Mouse (Mus musculus) B cell, adult (primary cell): Measurements from ENCODE around the gene Ythdf2. TPM values are rescaled to one million over a fixed set of nuclear protein-coding genes. Genes with fewer than 3 reads are reported as not detected.

ENCODE experiments used
- total RNA-seq: library from RNA; stranded (reverse); gene quantifications from 4 replicates; pipeline ENCODE4 v1.2.4, GENCODE M21; 2023; ENCODE audit not compliant: inconsistent age

Ythdf2 gene
- total RNA-seq: 79.5 to 88.0 TPM (median 83.0 TPM) in 4 replicates

GRCm38 (mm10) chr4:132211953-132212734 is at the start of gene Ythdf2:
TSS of gene Ythdf2 (minus strand) at chr4:132212303.

GRCm38 (mm10) chr4:132144080-132144841 is 67.8 kb downstream of the Ythdf2 start, which contains the start of gene Oprd1:
TSS of gene Oprd1 (minus strand) at chr4:132144486.

Other genes starting within 250 kb of the Ythdf2 start
- gene Gm10300, start 137.6 kb downstream of the Ythdf2 start, total RNA-seq: 0.29 to 0.30 TPM in 2 of 4 replicates, not detected in the others
- gene Epb41, start 137.0 kb downstream of the Ythdf2 start, total RNA-seq: 66.4 to 77.4 TPM (median 73.4 TPM) in 4 replicates
- not detected in 4 replicates for gene Oprd1, start 67.8 kb downstream of the Ythdf2 start, total RNA-seq
- 37.3 to 46.2 TPM (median 38.9 TPM) in 4 replicates for gene Gmeb1, start 49.3 kb upstream of the Ythdf2 start, total RNA-seq
- gene Taf12, start 62.1 kb upstream of the Ythdf2 start, total RNA-seq: 34.4 to 42.6 TPM (median 35.9 TPM) in 4 replicates
- gene Rab42, start 91.1 kb upstream of the Ythdf2 start, total RNA-seq: not detected in 4 replicates
- gene Trnau1ap, start 117.2 kb upstream of the Ythdf2 start, total RNA-seq: 33.5 to 46.1 TPM (median 39.3 TPM) in 4 replicates
- 15.2 to 22.8 TPM (median 17.3 TPM) in 4 replicates for gene Rcc1, start 141.3 kb upstream of the Ythdf2 start, total RNA-seq
- 25.8 to 31.9 TPM (median 27.9 TPM) in 4 replicates for gene Phactr4, start 210.2 kb upstream of the Ythdf2 start, total RNA-seq